Mouse (Mus musculus) embryo, embryonic 9.5 days (tissue): ENCODE measurements around the gene Gm6685.
"Not testable (repeated sequence)": the region's sequence is repeated elsewhere in the genome, so short reads cannot be mapped to it uniquely, and the experiment has no call there.

Experiments used
- DNase-seq: peaks from one replicate; pipeline ENCODE4 v3.0.0-alpha.2; 2017; ENCODE audit errors: extremely low spot score

Gene Gm6685

GRCm38 (mm10) chr11:28339224-28340150, at the start of gene Gm6685:
Gene Gm6685 (minus strand): TSS chr11:28339867.
- DNase-seq: not testable (repeated sequence)

GRCm38 (mm10) chr11:28375891-28376290, 36.2 kb upstream of the Gm6685 start:
- no peak for DNase-seq

- DNase-seq: no peak
These were observed 35.0 kb upstream of the Gm6685 start for GRCm38 (mm10) chr11:28374636-28375035.

- DNase-seq: not testable (repeated sequence)
These were observed 31.7 kb upstream of the Gm6685 start for GRCm38 (mm10) chr11:28371381-28371780.

GRCm38 (mm10) chr11:28365929-28366244, 26.2 kb upstream of the Gm6685 start:
- DNase-seq: no peak

- DNase-seq: peak; percentile 88
These were observed 25.7 kb upstream of the Gm6685 start for GRCm38 (mm10) chr11:28365209-28365928.

GRCm38 (mm10) chr11:28343465-28343864, 3.8 kb upstream of the Gm6685 start:
- DNase-seq: no peak

GRCm38 (mm10) chr11:28341887-28342286, 2.2 kb upstream of the Gm6685 start:
- no peak for DNase-seq

- DNase-seq: no peak
These were observed 11.8 kb downstream of the Gm6685 start for GRCm38 (mm10) chr11:28327878-28328277.

GRCm38 (mm10) chr11:28313396-28313795, 26.3 kb downstream of the Gm6685 start:
- no peak for DNase-seq

GRCm38 (mm10) chr11:28307723-28308122, 31.9 kb downstream of the Gm6685 start:
- no peak for DNase-seq

- no peak for DNase-seq
These were observed 49.2 kb downstream of the Gm6685 start for GRCm38 (mm10) chr11:28290440-28290839.
